Mouse (Mus musculus) embryonic fibroblast, embryonic 13.5 days (primary cell): ENCODE data around the gene Gm26938. TPM values are rescaled to one million over a fixed set of nuclear protein-coding genes. Genes with fewer than 3 reads are reported as not detected.

ENCODE experiments used
- H3K27ac ChIP-seq: 2 replicates; pipeline ENCODE4 v1.5.1; 2012; ENCODE audit warnings: low read length, control low read depth, inconsistent platforms; ENCODE audit not compliant: insufficient read depth
- H3K4me1 ChIP-seq: 2 replicates; pipeline ENCODE4 v1.6.1; 2011; ENCODE audit warnings: low read length; ENCODE audit not compliant: control insufficient read depth, insufficient read depth
- H3K4me3 ChIP-seq: 2 replicates; pipeline ENCODE4 v1.5.1; 2011; ENCODE audit warnings: mild to moderate bottlenecking, control low read depth, low read length; ENCODE audit not compliant: insufficient read depth
- CTCF ChIP-seq: IDR thresholded peaks from 2 replicates; pipeline ENCODE4 v1.5.1; 2011; ENCODE audit warnings: mild to moderate bottlenecking, control low read depth, low read length, moderate library complexity, borderline replicate concordance; ENCODE audit not compliant: insufficient read depth
- POLR2A ChIP-seq: IDR thresholded peaks from 2 replicates; pipeline ENCODE4 v1.6.1; 2011; ENCODE audit warnings: low read depth, mild to moderate bottlenecking, control low read depth, low read length, moderate library complexity
- polyA plus RNA-seq: library from polyadenylated mRNA; stranded (reverse); fragments of >200 nt; gene quantifications from 2 replicates; pipeline ENCODE4 v1.2.4, GENCODE M21; 2011; ENCODE audit warnings: low read depth; ENCODE audit not compliant: missing spikeins, insufficient read length

Gene Gm26938
- polyA plus RNA-seq, 1 experiment, result not detected

DNA sequence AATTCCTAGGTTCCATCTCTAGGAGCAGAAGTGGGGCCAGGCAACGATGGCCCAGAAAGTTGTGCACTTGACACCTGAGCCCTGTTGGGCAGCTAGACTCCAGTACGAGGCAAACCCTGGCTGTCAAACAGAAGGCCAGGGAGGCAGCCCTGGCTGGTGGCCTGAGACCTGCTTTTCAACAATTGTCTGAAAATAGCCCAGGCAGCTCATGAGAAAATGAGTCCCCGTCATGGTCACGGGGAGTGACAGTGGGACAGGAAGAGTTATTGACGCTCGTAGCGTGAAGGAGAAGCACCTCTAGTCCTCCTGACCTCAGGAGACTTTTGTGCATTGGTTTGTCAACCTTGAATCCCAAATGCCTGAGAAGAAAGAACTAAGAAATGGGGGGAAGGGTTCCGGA, 44.8 kb downstream of the Gm26938 start:
- TF ChIP-seq CTCF (no peak), POLR2A (no peak)
- H3K4me1 ChIP-seq, result no peaks in the 10 kb centered on the region
- H3K4me3 ChIP-seq, result no peak overlapping the region
- no peak overlapping the region for H3K27ac ChIP-seq

DNA sequence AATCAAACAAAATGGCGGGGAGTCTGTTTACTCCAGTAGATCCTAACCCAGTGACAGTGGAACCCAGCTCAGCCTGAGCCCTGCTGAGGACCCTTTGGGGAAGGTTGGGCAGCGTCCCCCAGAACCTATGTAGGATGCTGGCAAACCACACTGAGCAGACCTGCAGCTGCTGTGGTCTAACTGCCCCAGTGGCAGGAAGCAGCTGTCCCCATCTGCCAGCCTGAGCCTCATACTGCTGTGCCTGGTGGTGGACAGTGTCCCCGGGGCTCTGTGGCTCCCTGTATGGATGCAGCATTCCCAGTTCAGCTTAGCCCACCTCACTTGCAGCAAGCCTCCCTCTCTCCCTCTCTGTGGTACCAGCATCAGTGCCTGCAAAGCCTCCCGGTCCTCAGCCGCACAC, 49.2 kb downstream of the Gm26938 start:
- Histone ChIP-seq H3K4me3 (no peak overlapping the region), H3K4me1 (0 out of 2 replicates have a peak, but pooled peaks cover 4% of the 10 kb centered on the region), H3K27ac (no peak overlapping the region)
- TF ChIP-seq POLR2A (no peak), CTCF (no peak)

DNA sequence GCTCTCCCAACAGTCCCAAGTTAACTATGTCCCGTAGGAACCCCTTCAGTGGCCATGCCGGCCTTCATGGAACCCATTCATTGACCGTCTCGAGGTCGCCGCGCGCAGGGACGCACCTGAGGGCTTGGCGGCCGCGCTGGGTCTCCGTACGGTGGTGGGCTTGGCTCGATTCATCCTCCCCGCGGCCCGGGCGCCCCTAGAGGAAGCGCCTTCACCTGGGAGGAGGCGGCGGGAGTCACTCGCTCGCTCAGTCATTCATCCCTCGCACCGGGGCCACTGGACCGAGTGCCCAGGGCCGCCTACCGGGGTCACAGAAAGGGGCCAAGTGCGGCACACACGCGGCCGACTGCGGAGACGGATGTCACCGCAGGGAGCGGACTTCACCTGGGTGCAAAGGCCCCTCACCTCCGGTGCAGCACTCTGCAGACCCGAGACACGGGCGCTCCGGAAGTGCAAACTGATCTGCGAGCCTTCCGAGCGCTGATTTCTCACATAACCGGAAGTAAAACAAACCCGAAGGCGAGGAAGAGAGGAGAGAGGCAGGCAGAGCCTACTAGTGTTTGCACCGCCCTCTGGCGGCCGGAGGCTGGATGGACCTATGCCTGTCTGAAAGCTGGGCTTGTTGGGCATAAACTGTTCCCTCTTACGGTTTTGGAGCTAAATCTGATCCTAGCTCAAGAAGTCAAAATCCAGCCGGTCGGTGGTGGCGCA, 50.8 kb downstream of the Gm26938 start, which contains the start of gene Ints1:
Gene Ints1 (minus strand): TSS at position 459 of the 711 bp plus-strand sequence.
- H3K4me3 ChIP-seq, result peak within 1 kb of the TSS; percentile 87
- TF ChIP-seq CTCF, result peak; percentile 88
- peak; percentile 73 for TF ChIP-seq POLR2A
- H3K4me1 ChIP-seq, result 0 out of 2 replicates have a peak, but pooled peaks cover 4% of the 10 kb centered on the region
- H3K27ac ChIP-seq, result no peak within 1 kb of the TSS

DNA sequence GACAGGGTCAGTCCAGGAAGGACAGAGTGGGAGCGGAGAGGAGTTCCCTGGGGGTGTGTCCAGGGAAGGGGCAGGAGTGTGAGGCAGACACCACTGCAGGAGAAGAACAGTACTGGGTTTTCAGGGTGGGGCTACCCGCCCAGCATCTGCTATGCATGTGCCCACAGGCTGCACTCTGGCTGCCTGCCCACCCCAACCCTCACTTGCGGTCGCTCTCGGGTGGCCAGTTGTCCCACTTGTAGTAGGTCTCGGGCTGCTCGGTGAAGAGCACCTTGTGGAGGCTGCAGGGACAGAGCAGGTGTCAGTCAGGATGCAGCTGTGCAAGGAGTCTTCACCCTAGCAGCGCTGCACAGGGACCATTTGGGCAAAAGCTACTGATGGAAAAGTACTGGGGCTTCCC, 58.0 kb downstream of the Gm26938 start:
- Histone ChIP-seq H3K27ac (no peak overlapping the region), H3K4me3 (no peak overlapping the region), H3K4me1 (no peaks in the 10 kb centered on the region)
- no peak for TF ChIP-seq CTCF
- no peak for TF ChIP-seq POLR2A

DNA sequence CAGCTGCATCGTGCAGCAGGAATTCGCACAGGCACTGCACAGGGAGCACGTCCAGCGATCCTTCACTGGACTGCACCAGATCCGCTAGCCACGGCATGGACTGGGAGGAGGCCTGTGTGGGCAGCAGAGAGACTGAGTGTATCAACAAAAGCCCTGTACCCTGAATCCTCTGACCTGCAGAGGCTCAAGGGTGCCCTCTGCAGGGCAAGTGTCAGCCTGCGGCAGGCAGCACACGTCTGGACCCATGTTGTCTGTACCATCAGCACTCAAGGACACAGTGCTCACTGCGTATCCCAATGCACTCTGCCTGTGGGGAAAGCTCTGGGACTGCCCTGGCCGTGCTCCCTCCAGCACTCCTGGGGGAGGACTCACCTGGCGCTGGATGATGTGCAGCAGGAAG, 61.9 kb downstream of the Gm26938 start:
- no peaks in the 10 kb centered on the region for H3K4me1 ChIP-seq
- H3K27ac ChIP-seq, result no peak overlapping the region
- H3K4me3 ChIP-seq, result no peak overlapping the region
- TF ChIP-seq CTCF (peak; percentile 79), POLR2A (no peak)

DNA sequence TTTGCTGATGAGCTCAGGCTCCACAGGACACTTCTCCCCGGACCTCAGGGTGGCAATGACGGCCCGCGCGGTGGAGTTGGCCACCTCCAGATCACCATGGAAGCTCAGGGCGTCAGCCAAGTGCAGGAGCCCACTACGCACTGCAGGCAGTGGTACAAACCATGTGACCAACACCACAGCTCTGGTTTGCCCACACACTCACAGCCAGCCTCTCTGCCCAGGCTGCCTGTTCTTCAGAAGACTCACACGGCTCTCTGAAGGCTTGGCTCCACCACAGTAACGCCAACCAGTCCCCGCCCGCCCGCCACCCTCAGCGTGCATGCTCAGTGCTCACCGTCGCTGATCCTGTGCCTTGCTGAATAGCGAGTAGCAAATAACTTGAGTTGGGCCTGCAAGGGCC, 68.1 kb downstream of the Gm26938 start:
- Histone ChIP-seq H3K4me1 (no peaks in the 10 kb centered on the region), H3K4me3 (no peak overlapping the region), H3K27ac (no peak overlapping the region)
- TF ChIP-seq POLR2A, result no peak
- no peak for TF ChIP-seq CTCF

Other genes with a start within 250 kb of the Gm26938 start
- 13.3 and 17.0 TPM in 2 replicates for gene Micall2, start 90.1 kb downstream of the Gm26938 start, polyA plus RNA-seq
- gene Ints1, start 50.7 kb downstream of the Gm26938 start, polyA plus RNA-seq, result 40.0 and 43.6 TPM in 2 replicates
- 12.9 and 17.4 TPM in 2 replicates for gene Mafk, start 34.9 kb downstream of the Gm26938 start, polyA plus RNA-seq
- gene Tmem184a, start 6.5 kb downstream of the Gm26938 start, polyA plus RNA-seq, result not detected in 2 replicates
- 15.3 and 15.8 TPM in 2 replicates for gene Psmg3, start 478 bp upstream of the Gm26938 start, polyA plus RNA-seq
- gene Elfn1, start 81.5 kb upstream of the Gm26938 start, polyA plus RNA-seq, result 2.1 and 2.7 TPM in 2 replicates